Mouse (Mus musculus): ENCODE measurements around the gene Scimp. TPM values are rescaled to one million over a fixed set of nuclear protein-coding genes. Genes with fewer than 3 reads are reported as not detected.

Scimp gene
- polyA plus RNA-seq, 2 experiments = 0.10 to 0.51 TPM

GRCm38 (mm10) chr11:70821728-70822591 is 9.6 kb upstream of the Scimp start:
- Histone ChIP-seq H3K4me3 (ENCODE audit: insufficient read depth in 1 of 2, low read depth in 2 of 2, low read length in 2 of 2) (no peak overlapping the region), H3K4me2 (ENCODE audit: low read depth) (no peak overlapping the region), H3K27me3 (ENCODE audit: control insufficient read depth, insufficient read depth, low read length) (no peaks in the 10 kb centered on the region), H3K4me1 (replicated peaks; ENCODE audit: control insufficient read depth in 2 of 2, insufficient read depth in 2 of 2, low read length in 1 of 2) (no peaks in the 10 kb centered on the region; a peak in 1 of 4 replicates), H3K9ac (replicated peaks) (no peak overlapping the region), H3K36me3 (replicated peaks; ENCODE audit: control insufficient read depth, insufficient read depth, low read depth) (no peaks in the 10 kb centered on the region), H3K27ac (no peak overlapping the region), H3K9me3 (ENCODE audit: control insufficient read depth, low read length) (no peaks in the 10 kb centered on the region)
- TF ChIP-seq CTCF (IDR thresholded peaks at IDR 0.05; ENCODE audit: low read depth) (no peak), EP300 (IDR thresholded peaks at IDR 0.05; ENCODE audit: low read depth) (no peak)
- 44% methylated on average over 17 of the region's 17 CpGs for WGBS (ENCODE audit: insufficient replicate concordance)
- DNase-seq (ENCODE audit: low read depth in 3 of 3, low spot score in 3 of 3) = no peak
- ATAC-seq (ENCODE audit: insufficient read depth) = 0 out of 2 replicates have a peak, but pooled peaks have one; percentile 23

- TF ChIP-seq EP300 (IDR thresholded peaks at IDR 0.05; ENCODE audit: low read depth) = no peak
- no peak for TF ChIP-seq CTCF (IDR thresholded peaks at IDR 0.05; ENCODE audit: low read depth)
- Histone ChIP-seq H3K4me1 (replicated peaks; ENCODE audit: control insufficient read depth in 2 of 2, insufficient read depth in 2 of 2, low read length in 1 of 2) (no peaks in the 10 kb centered on the region; a peak in 1 of 4 replicates), H3K36me3 (replicated peaks; ENCODE audit: control insufficient read depth, insufficient read depth, low read depth) (no peaks in the 10 kb centered on the region), H3K4me3 (ENCODE audit: insufficient read depth in 1 of 2, low read depth in 2 of 2, low read length in 2 of 2) (no peak overlapping the region), H3K9me3 (ENCODE audit: control insufficient read depth, low read length) (no peaks in the 10 kb centered on the region), H3K4me2 (ENCODE audit: low read depth) (no peak overlapping the region), H3K27me3 (ENCODE audit: control insufficient read depth, insufficient read depth, low read length) (no peaks in the 10 kb centered on the region), H3K27ac (no peak overlapping the region), H3K9ac (replicated peaks) (no peak overlapping the region)
- DNase-seq (ENCODE audit: low read depth in 3 of 3, low spot score in 3 of 3) (no peak), ATAC-seq (ENCODE audit: insufficient read depth) (no peak)
- 55% methylated on average over 8 of the region's 8 CpGs for WGBS (ENCODE audit: insufficient replicate concordance)
These were observed 7.7 kb upstream of the Scimp start for GRCm38 (mm10) chr11:70820120-70820519.

- ATAC-seq (ENCODE audit: insufficient read depth) (no peak), DNase-seq (ENCODE audit: low read depth in 3 of 3, low spot score in 3 of 3) (no peak)
- H3K4me1 ChIP-seq (replicated peaks; ENCODE audit: control insufficient read depth in 2 of 2, insufficient read depth in 2 of 2, low read length in 1 of 2) = no peaks in the 10 kb centered on the region; a peak in 1 of 4 replicates
- H3K27ac ChIP-seq = no peak overlapping the region
- no peaks in the 10 kb centered on the region for H3K9me3 ChIP-seq (ENCODE audit: control insufficient read depth, low read length)
- no peak for TF ChIP-seq EP300 (IDR thresholded peaks at IDR 0.05; ENCODE audit: low read depth)
- no peak for TF ChIP-seq CTCF (IDR thresholded peaks at IDR 0.05; ENCODE audit: low read depth)
- H3K4me3 ChIP-seq (ENCODE audit: insufficient read depth in 1 of 2, low read depth in 2 of 2, low read length in 2 of 2) = no peak overlapping the region
- no peaks in the 10 kb centered on the region for H3K36me3 ChIP-seq (replicated peaks; ENCODE audit: control insufficient read depth, insufficient read depth, low read depth)
- H3K9ac ChIP-seq (replicated peaks) = no peak overlapping the region
- H3K27me3 ChIP-seq (ENCODE audit: control insufficient read depth, insufficient read depth, low read length) = no peaks in the 10 kb centered on the region
- no peak overlapping the region for H3K4me2 ChIP-seq (ENCODE audit: low read depth)
- WGBS (ENCODE audit: insufficient replicate concordance) = 46% methylated on average over 4 of the region's 4 CpGs
These were observed 4.4 kb upstream of the Scimp start for GRCm38 (mm10) chr11:70816770-70817169.

GRCm38 (mm10) chr11:70815498-70816078 is 3.2 kb upstream of the Scimp start:
- Histone ChIP-seq H3K9ac (replicated peaks) (no peak overlapping the region), H3K36me3 (replicated peaks; ENCODE audit: control insufficient read depth, insufficient read depth, low read depth) (no peaks in the 10 kb centered on the region), H3K4me2 (ENCODE audit: low read depth) (no peak overlapping the region), H3K9me3 (ENCODE audit: control insufficient read depth, low read length) (no peaks in the 10 kb centered on the region), H3K4me1 (replicated peaks; ENCODE audit: control insufficient read depth in 2 of 2, insufficient read depth in 2 of 2, low read length in 1 of 2) (no peaks in the 10 kb centered on the region), H3K4me3 (ENCODE audit: insufficient read depth in 1 of 2, low read depth in 2 of 2, low read length in 2 of 2) (no peak overlapping the region), H3K27me3 (ENCODE audit: control insufficient read depth, insufficient read depth, low read length) (no peaks in the 10 kb centered on the region), H3K27ac (no peak overlapping the region)
- no peak for TF ChIP-seq EP300 (IDR thresholded peaks at IDR 0.05; ENCODE audit: low read depth)
- TF ChIP-seq CTCF (IDR thresholded peaks at IDR 0.05; ENCODE audit: low read depth) = peak; percentile 84
- 17% methylated on average over 6 of the region's 6 CpGs for WGBS (ENCODE audit: insufficient replicate concordance)
- DNase-seq (ENCODE audit: low read depth in 3 of 3, low spot score in 3 of 3) (peak; percentile 38 to 50 (median 41)), ATAC-seq (ENCODE audit: insufficient read depth) (no peak)

- Histone ChIP-seq H3K9ac (replicated peaks) (no peak overlapping the region), H3K27me3 (ENCODE audit: control insufficient read depth, insufficient read depth, low read length) (no peaks in the 10 kb centered on the region), H3K4me1 (replicated peaks; ENCODE audit: control insufficient read depth in 2 of 2, insufficient read depth in 2 of 2, low read length in 1 of 2) (no peaks in the 10 kb centered on the region), H3K9me3 (ENCODE audit: control insufficient read depth, low read length) (no peaks in the 10 kb centered on the region), H3K4me3 (ENCODE audit: insufficient read depth in 1 of 2, low read depth in 2 of 2, low read length in 2 of 2) (no peak overlapping the region), H3K36me3 (replicated peaks; ENCODE audit: control insufficient read depth, insufficient read depth, low read depth) (no peaks in the 10 kb centered on the region), H3K4me2 (ENCODE audit: low read depth) (no peak overlapping the region), H3K27ac (no peak overlapping the region)
- WGBS (ENCODE audit: insufficient replicate concordance) = 63% methylated on average over 8 of the region's 8 CpGs
- TF ChIP-seq EP300 (IDR thresholded peaks at IDR 0.05; ENCODE audit: low read depth) = no peak
- no peak for TF ChIP-seq CTCF (IDR thresholded peaks at IDR 0.05; ENCODE audit: low read depth)
- ATAC-seq (ENCODE audit: insufficient read depth) (no peak), DNase-seq (ENCODE audit: low read depth in 3 of 3, low spot score in 3 of 3) (no peak)
These were observed 2.7 kb upstream of the Scimp start for GRCm38 (mm10) chr11:70815071-70815470.

Data from liver, embryonic 14.5 days (tissue).